ENCODE assay signal across 8 mouse cellular contexts in the genomic region with DNA sequence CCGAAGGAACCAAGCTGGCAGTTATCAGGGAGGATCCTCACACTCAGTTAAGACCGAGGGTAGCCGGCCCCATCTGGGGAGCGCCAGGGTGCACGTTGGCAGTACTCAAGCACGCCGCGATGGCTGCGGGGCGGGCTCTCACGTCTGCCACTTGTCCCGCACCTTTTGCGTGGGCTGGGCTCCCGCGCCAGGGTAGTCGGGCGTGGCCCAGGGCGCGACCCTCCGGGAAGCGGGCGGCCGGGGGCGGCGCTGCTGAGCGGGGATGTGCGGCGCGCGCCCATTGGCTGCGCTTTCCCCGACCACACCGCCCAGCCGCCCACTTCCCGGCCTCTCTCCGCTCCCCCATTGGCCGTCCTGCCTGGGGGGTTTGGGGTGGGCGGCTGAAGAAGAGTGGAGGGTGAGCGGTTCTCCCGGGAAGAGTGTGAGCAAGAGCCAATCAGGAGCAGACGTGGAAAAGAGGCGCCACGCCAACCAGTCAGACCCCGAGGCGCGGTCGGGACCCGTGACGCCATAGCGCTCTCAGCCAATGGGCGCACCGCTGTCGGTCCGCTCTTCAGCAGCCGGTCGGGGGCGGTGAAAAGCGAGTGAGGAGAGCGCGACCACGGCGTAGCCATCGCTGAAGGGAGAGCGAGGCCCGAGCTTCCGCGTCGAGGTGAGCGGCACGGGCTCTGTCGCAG. TPM values are rescaled to one million over a fixed set of nuclear protein-coding genes. Genes with fewer than 3 reads are reported as not detected.
DNase-seq lines count a peak whose midpoint lies in the region; ATAC-seq and TF ChIP-seq lines count a peak whose summit lies in the region.

TSS of gene Far1 (plus strand) at position 549 of the 677 bp plus-strand sequence.

- peak within 1 kb of the TSS; percentile 79 for H3K27ac ChIP-seq in MEL (ENCODE audit: control insufficient read depth, low read depth, low read length)
- H3K27ac ChIP-seq in cerebellum, adult 2 months (ENCODE audit: insufficient read depth, low read length) = peak within 1 kb of the TSS; percentile 85
- H3K27ac ChIP-seq in lung, embryonic 16.5 days (ENCODE audit: low read length) = peak within 1 kb of the TSS; percentile 91

- H3K79me2 ChIP-seq in MEL (ENCODE audit: control insufficient read depth, insufficient read depth, low read length, poor library complexity) = peaks cover 30% of the 10 kb centered on the region

- peak within 1 kb of the TSS; percentile 92 to 95 for H3K4me3 ChIP-seq in MEL (ENCODE audit: control insufficient read depth in 1 of 2, insufficient read depth in 1 of 2, low read depth in 2 of 2, low read length in 2 of 2)
- peak within 1 kb of the TSS; percentile 90 for H3K4me3 ChIP-seq in cerebellum, adult 2 months (replicated peaks; ENCODE audit: insufficient read depth, low read depth, low read length)
- peak within 1 kb of the TSS; percentile 67 for H3K4me3 ChIP-seq in lung, embryonic 16.5 days (ENCODE audit: low read length)

- under 1% methylated on average over 71 of the region's 71 CpGs for WGBS in cerebellum, adult 2 months
- under 1% methylated on average over 71 of the region's 71 CpGs for WGBS in lung, embryonic 16.5 days

- TF ChIP-seq CTCF in MEL (IDR thresholded peaks at IDR 0.05 in 2 of 3, conservative IDR thresholded peaks at IDR 0.05 in 1 of 3; ENCODE audit: control insufficient read depth in 1 of 3, insufficient read depth in 1 of 3, low read depth in 2 of 3, low read length in 3 of 3, poor library complexity in 1 of 3, severe bottlenecking in 1 of 3) = peak in 2 of 3 experiments; percentile 40 to 56; a peak in 4 of 6 replicates
- TF ChIP-seq CTCF in cerebellum, adult 2 months (IDR thresholded peaks at IDR 0.05; ENCODE audit: borderline replicate concordance, insufficient read depth, low read depth, low read length) = peak; percentile 23; the same call in 1 of the 2 replicates

- peak within 1 kb of the TSS; percentile 84 for H3K9ac ChIP-seq in MEL (ENCODE audit: control insufficient read depth, low read depth, low read length, poor library complexity, severe bottlenecking)
- H3K9ac ChIP-seq in lung, embryonic 16.5 days (ENCODE audit: low read length) = peak within 1 kb of the TSS; percentile 84

- H3K27me3 ChIP-seq in MEL (ENCODE audit: control insufficient read depth in 1 of 2, insufficient read depth in 2 of 2, low read length in 2 of 2) = no peaks in the 10 kb centered on the region
- H3K27me3 ChIP-seq in cerebellum, adult 2 months (ENCODE audit: control insufficient read depth, insufficient read depth, low read length) = no peaks in the 10 kb centered on the region
- no peaks in the 10 kb centered on the region for H3K27me3 ChIP-seq in lung, embryonic 16.5 days (ENCODE audit: control insufficient read depth, insufficient read depth, low read depth, low read length)

- peak within 1 kb of the TSS; percentile 94 for H3K4me2 ChIP-seq in lung, embryonic 16.5 days (ENCODE audit: low read depth, low read length)

- peak; percentile 98 for DNase-seq in MEL (ENCODE audit: low read depth, low spot score)
- DNase-seq in cerebellum, adult 2 months = peak; percentile 99
- peak; percentile 97 for DNase-seq in forelimb bud, embryonic 11.5 days (ENCODE audit: low read depth, low spot score)
- DNase-seq in layer of hippocampus, adult 9-10 months (ENCODE audit: low spot score) = peak; percentile 98
- peak; percentile 95 for DNase-seq in ovary, postnatal 10 days (ENCODE audit: low spot score)
- peak; percentile 94 to 96 for DNase-seq in thymus, postnatal 10 days (ENCODE audit: low spot score in 2 of 2)

- peaks cover 9 to 30% of the 10 kb centered on the region in 2 experiments for H3K4me1 ChIP-seq in MEL (ENCODE audit: control insufficient read depth in 1 of 2, insufficient read depth in 2 of 2, low read length in 2 of 2)
- no peaks in the 10 kb centered on the region for H3K4me1 ChIP-seq in cerebellum, adult 2 months (ENCODE audit: control insufficient read depth, insufficient read depth, low read length)
- H3K4me1 ChIP-seq in lung, embryonic 16.5 days (replicated peaks; ENCODE audit: control insufficient read depth, insufficient read depth, low read length) = peaks cover 11% of the 10 kb centered on the region

- H3K9me3 ChIP-seq in MEL (replicated peaks; ENCODE audit: insufficient read depth, low read length) = no peaks in the 10 kb centered on the region
- no peaks in the 10 kb centered on the region for H3K9me3 ChIP-seq in lung, embryonic 16.5 days (ENCODE audit: control insufficient read depth, low read length)

- peak in 1 of 2 experiments; percentile 67; a peak in 2 of 4 replicates for TF ChIP-seq POLR2A in MEL (IDR thresholded peaks at IDR 0.05; ENCODE audit: control insufficient read depth in 1 of 2, insufficient read depth in 1 of 2, low read depth in 1 of 2, low read length in 2 of 2, poor library complexity in 1 of 2)
- peak; percentile 81 for TF ChIP-seq POLR2A in cerebellum, adult 2 months (IDR thresholded peaks at IDR 0.05; ENCODE audit: borderline replicate concordance, insufficient read depth, low read length)

- H3K36me3 ChIP-seq in MEL (ENCODE audit: control insufficient read depth in 1 of 2, insufficient read depth in 2 of 2, low read length in 2 of 2) = peaks cover 0 to 38% of the 10 kb centered on the region in 2 experiments; a peak in 2 of 4 replicates
- no peaks in the 10 kb centered on the region for H3K36me3 ChIP-seq in lung, embryonic 16.5 days (ENCODE audit: control insufficient read depth, insufficient read depth, low read length)

- TF ChIP-seq EP300 in MEL (IDR thresholded peaks at IDR 0.05; ENCODE audit: low read depth in 1 of 2, low read length in 2 of 2) = no peak

- peak; percentile 94 to 97 for ATAC-seq in hematopoietic stem cell, adult 5-6 weeks (replicated peaks in 1 of 2; ENCODE audit: insufficient read depth in 1 of 2, low FRiP score in 2 of 2, low TSS enrichment in 1 of 2, low read depth in 1 of 2, poor library complexity in 2 of 2, severe bottlenecking in 2 of 2)
- peak; percentile 98 for ATAC-seq in lung, embryonic 16.5 days (ENCODE audit: low read depth)

- TF ChIP-seq RAD21 in MEL (IDR thresholded peaks at IDR 0.05; ENCODE audit: low read depth, low read length) = no peak

TF ChIP-seq in MEL, 35 proteins besides CTCF, POLR2A, EP300 and RAD21:
- TF ChIP-seq MYC (IDR thresholded peaks at IDR 0.05; ENCODE audit: low read depth, low read length) = no peak; the same call in 1 of the 2 replicates
- TF ChIP-seq POLR2AphosphoS2 (IDR thresholded peaks at IDR 0.05; ENCODE audit: low read length) = 0 out of 2 replicates have a peak, but pooled peaks have one; percentile 53
- peak; percentile 46; the same call in 1 of the 2 replicates for TF ChIP-seq E2F4 (IDR thresholded peaks at IDR 0.05; ENCODE audit: borderline replicate concordance, low read depth, low read length)
- 0 out of 2 replicates have a peak, but pooled peaks have one; percentile 32 for TF ChIP-seq TBP (IDR thresholded peaks at IDR 0.05; ENCODE audit: low read depth, low read length)
- TF ChIP-seq ELF1 (IDR thresholded peaks at IDR 0.05; ENCODE audit: low read depth, low read length) = peak; percentile 35; the same call in 1 of the 2 replicates
- TF ChIP-seq ETS1 (IDR thresholded peaks at IDR 0.05; ENCODE audit: low read depth, low read length) = peak; percentile 13; the same call in 1 of the 2 replicates
- TF ChIP-seq HCFC1 (IDR thresholded peaks at IDR 0.05; ENCODE audit: low read depth, low read length) = peak; percentile 62; the same call in 1 of the 2 replicates
- TF ChIP-seq JUND (IDR thresholded peaks at IDR 0.05; ENCODE audit: low read depth, low read length) = no peak
- peak; percentile 42; the same call in 1 of the 2 replicates for TF ChIP-seq SIN3A (IDR thresholded peaks at IDR 0.05; ENCODE audit: low read length)
- TF ChIP-seq NELFE (IDR thresholded peaks at IDR 0.05; ENCODE audit: low read depth, low read length) = peak; percentile 55
- no peak for TF ChIP-seq TAL1 (IDR thresholded peaks at IDR 0.05; ENCODE audit: low read length)
- no peak for TF ChIP-seq CHD1 (IDR thresholded peaks at IDR 0.05; ENCODE audit: low read depth, low read length)
- peak; percentile 62 for TF ChIP-seq MAX (IDR thresholded peaks at IDR 0.05; ENCODE audit: low read length)
- TF ChIP-seq MAZ (IDR thresholded peaks at IDR 0.05; ENCODE audit: low read depth, low read length) = peak; percentile 28; the same call in 1 of the 2 replicates
- no peak for TF ChIP-seq UBTF (IDR thresholded peaks at IDR 0.05; ENCODE audit: borderline replicate concordance, insufficient read depth, low read depth, low read length)
- TF ChIP-seq ZMIZ1 (IDR thresholded peaks at IDR 0.05; ENCODE audit: low read depth, low read length) = no peak
- peak; percentile 67; the same call in 1 of the 2 replicates for TF ChIP-seq MXI1 (IDR thresholded peaks at IDR 0.05; ENCODE audit: low read depth, low read length)

RNA-seq across cellular contexts. Expression of gene Far1, which starts in this region (rescaled TPM):
- total RNA-seq in MEL (2012; rRNA removed) = 34.2 and 37.3 TPM in 2 replicates
- polyA plus RNA-seq in MEL (2012; ENCODE audit: insufficient read depth in 1 of 2, insufficient read length in 2 of 2, low read depth in 1 of 2, low replicate concordance in 2 of 2, missing spikeins in 1 of 2) = 10 to 100 TPM in 1 of 2 experiments, not detected in 1; 26.4 TPM
- 61.2 and 61.7 TPM in 2 replicates for polyA plus RNA-seq in cerebellum, adult 2 months (2012; rRNA removed)
- total RNA-seq in hematopoietic stem cell, adult 5-6 weeks (2017) = 128 TPM in 2 replicates
- polyA plus RNA-seq in lung, embryonic 16.5 days (2015; fragmentation: Nextera tagmentation; extraction: Ambion mirVana) = 74.8 and 79.2 TPM in 2 replicates

Comparison
In these comparisons a context has a peak if more than half of its experiments do, and no peak if none do; other contexts are left out.
1. Peak in every context shown above with its lines: DNase-seq, ATAC-seq, H3K4me3 ChIP-seq and H3K27ac ChIP-seq.